Mouse (Mus musculus): ENCODE data around the gene Fam168b.
A peak's percentile ranks its signal among the peaks of the same experiment; 100 is the strongest.

Fam168b gene

DNA sequence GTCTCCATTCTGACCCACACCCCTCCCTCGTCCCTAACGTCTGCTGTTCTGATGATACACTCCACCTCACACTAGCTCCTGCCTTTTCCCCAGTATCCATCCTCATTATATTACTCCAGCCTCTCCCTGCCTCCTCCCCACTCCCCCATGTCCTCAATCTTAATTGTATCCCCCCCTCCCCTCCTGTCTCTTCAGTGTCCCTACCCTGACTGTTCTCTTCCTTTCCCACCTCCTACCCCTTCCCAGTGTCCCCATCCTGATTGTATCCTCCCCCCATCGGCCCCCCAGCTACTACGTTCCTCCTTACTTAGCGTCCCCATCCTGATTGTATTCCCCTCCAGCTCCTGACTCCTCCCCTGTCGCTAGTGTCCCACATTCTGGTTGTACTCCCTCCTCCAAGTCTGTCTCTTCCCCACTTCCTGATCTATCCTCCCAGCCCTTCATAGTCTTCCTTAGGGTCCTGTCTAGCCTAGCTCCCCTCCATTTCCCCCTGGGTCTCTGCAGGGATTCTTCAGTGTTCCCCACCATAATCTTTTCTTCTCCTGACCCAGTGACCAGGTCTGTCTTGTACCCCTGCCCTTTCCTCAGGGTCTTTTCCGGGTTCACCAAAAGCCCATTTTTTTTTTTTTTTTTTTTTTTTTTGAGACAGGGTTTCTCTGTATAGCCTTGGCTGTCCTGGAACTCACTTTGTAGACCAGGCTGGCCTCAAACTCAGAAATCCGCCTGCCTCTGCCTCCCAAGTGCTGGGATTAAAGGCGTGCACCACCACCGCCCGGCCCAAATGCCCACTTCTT is 7.7 kb upstream of the Fam168b start:
- peak; percentile 22 to 27 for DNase-seq

DNA sequence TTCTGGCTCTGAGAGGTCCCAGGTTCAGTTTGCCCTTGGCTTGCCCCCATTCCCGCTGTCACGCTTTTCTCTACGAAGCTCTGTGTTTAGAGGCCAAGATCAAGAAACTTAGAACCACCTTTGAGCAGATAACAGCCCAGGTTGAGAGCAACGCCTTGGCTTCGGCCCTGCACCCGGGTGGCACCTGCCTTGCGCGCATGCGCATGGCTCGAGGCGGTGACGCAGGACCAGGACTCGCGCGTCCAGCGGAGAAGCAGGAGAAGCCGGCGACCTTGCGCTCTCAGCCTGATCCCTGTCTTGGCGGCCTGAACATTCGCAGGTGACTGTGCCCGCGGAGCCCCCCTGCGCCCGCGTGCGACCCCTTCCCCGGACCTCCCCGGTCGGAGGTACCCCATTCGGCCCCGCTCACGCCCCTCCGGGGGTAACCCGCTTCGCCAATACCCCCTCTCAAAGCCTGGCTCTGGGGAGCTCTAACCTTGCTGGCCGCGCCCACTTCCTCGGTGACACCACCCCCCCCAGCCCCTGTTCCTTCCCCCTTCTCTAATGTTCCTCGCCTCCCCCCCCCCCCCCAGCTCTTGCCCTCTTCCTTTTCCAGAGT is 7.0 kb upstream of the Fam168b start, which contains the start of gene Plekhb2:
Gene Plekhb2, plus strand, starts transcription at position 232 of the 598 bp plus-strand sequence.
- DNase-seq: peak; percentile 94 to 96

GRCm38 (mm10) chr1:34847070-34847469 is 4.2 kb upstream of the Fam168b start:
- DNase-seq: no peak

DNA sequence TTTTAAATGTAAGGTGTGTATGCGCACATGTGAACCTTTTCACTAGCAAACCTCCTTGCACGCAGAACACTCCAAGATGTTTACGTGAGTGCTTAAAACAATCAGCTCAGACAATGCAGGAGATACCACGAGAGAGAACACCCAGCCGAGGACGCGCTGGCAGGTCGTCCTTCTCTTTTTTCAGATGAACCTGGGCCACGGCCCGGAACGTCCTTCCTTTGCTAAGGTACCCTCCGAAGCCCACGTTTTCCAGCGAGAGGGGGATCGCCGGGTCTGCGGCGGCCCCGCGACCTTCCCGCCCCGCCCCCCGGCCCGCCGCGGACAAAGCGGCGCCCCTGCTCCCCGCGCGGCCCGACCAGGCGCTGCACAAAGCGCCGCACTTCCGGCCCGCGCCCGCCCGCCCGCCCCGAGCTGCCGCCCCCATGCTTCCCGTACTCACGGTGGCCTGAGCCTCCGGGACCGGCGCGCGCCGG is 440 bp downstream of the Fam168b start:
- DNase-seq: peak; percentile 67 to 74

DNA sequence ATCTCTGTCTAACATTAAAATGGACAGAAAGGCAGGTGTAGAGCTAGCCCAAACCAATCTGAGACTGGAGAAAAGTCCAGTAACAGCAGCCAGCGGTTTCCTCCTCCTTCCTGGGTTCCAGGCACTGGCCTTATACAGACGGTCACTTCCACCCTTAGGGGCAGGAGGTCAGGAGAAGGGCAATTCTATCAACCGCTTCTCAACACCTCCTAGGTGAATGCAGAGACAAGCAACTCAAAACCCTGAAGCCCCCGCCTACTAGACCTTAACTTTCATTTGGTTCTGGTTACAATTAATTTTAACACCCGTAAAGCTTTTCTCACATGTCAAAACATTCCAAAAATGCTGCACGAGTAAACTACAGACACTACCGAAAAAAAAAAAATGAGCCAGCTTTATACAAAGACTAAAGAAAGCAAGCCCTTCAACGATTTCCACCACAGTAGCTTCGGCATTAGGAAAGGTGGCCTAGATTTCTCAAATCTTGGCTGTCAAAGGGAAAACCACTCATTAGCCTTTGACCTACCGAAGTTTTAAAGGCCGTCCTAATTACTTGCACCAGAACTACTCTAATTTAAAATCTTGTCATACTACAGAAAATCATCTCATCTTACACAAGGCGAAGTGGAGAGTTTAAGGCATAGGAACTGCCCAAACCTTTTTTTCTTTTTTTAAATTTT is 1.0 kb downstream of the Fam168b start:
- no peak for DNase-seq

DNA sequence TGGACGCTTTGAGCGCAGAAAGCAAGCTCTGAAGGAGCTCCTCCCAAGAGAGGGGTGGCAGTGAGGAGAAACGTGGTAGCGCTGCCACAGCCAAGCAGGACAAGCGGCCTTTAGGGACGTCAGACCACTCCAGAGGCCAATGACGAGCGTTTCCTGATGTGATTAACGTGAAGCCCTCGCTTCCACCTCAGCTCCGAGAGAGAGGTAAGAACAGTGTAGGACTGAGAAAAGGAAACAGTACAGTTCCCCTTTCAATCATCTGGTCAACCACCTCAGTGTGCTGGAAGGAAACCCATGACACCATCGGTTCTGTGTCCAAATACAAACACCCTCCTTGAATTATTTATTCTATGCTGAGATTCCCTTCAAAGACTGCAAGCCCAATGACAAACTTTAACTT is 3.6 kb downstream of the Fam168b start:
- DNase-seq: no peak

- no peak for DNase-seq
These were observed 4.7 kb downstream of the Fam168b start for GRCm38 (mm10) chr1:34837951-34838689.

DNA sequence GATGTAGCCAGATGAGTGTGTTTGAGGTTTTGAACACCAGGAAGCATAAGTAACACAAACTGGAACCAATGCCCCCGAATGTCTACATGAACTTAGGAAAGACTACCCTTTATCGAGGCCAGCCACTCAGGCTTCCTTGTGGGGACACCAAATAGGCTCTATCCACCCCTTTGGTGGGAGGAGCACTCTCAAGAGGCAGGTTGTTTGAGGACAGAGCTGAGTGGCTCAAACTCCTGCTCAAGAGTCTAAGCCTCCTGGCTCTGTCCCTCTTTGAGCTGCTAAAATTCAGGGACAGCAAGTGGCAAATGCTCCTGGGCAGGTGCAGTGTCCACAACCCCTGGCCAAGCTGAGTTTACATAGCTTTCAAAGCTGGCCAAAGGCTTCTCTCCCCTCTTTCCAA is 8.0 kb downstream of the Fam168b start:
- DNase-seq: no peak

DNA sequence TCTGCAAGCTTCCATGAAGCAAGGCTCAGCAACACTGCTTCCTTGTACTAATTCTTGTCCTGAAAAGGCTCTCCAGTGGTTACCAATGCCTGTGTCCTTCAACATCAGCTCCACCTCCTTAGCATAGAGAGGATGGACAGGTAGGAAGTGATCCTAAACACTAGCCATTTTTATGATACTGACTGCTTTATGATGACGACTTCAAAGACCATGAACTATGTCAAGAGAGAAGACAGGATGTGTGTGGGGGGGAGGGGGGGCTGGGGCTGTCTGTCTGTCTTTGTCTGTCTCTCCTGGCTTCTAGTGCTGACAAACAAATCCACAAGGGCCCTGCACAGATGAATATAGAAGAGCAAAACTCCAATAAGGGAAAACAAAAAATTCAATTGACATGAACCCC is 11.5 kb downstream of the Fam168b start:
- DNase-seq: no peak

GRCm38 (mm10) chr1:34830934-34831333 is 11.9 kb downstream of the Fam168b start:
- no peak for DNase-seq

DNA sequence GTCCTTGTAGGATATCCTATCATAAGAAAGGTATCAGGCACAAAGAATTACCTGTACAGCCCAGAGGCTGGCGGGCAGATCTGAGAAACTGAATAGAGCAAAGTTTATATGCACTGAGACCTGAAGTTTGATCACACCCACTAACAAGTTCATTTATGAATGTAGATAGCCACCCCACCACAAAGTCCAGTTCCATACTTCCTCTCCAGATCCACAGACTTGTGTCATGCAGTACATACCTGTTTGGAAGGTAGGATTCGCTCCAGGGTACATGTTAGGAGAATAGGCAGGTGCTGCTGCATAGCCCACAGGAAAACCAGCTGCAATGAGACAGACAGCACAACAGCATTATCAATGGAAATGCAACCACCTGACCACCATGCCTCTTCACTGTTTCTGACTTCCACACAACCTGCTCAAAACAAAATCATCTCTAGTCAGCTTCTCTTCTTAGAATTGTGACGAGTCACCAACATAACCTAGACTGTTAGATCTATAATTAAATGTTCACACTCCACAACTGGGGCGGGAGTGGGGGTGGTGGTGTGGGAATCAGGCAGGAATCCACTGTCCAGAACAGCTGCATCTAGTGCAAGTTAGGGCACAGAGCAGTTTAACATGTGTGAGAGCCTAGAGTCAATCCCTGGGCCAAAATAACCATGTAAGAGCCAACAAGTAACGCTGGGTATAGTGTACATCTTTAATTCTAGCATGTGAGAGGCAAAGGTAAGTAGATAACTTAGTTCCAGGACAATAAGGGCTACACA is 14.2 kb downstream of the Fam168b start:
- DNase-seq: no peak

DNA sequence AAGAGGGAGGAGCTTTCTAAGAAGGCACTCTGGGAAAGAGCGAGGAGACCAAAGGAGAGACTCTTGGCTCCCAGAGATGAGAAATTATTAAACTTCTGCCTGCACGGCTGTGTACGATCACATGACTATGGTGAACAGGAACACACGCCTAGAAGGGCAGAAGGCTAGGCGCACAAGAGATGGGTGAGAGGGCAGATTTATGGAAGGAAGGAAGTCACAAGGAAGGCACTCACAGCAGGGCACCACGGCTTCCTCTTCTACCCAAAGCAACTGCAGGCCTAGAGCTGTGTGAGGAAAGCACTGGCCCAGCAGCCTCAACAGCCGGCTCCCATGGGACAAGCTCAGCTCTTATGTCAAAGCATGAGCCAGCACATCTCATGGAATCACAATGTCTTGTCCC is 15.0 kb downstream of the Fam168b start:
- DNase-seq: no peak

- no peak for DNase-seq
These were observed 17.0 kb downstream of the Fam168b start for GRCm38 (mm10) chr1:34825909-34826308.

- no peak for DNase-seq
These were observed 18.7 kb downstream of the Fam168b start for GRCm38 (mm10) chr1:34824208-34824607.

GRCm38 (mm10) chr1:34823353-34823752 is 19.5 kb downstream of the Fam168b start:
- DNase-seq: no peak

DNA sequence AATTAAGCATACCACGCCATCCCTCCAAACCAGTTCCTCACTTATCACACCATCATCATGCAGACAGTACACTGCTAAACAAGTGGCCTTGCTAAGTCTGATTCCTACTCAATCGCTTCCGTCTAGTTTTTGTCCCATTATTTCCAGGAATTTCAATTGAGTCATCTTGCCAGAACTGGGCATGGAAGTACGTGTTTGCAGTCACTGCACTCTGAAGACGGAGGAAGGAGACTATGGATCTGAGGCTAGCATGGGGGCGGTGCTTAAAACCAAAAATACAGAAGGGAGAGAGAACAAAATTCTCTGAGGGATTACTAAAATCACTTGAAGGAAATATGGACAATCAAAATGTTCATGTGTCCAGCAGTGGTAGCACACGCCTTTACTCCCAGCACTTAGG is 20.1 kb downstream of the Fam168b start:
- no peak for DNase-seq

DNA sequence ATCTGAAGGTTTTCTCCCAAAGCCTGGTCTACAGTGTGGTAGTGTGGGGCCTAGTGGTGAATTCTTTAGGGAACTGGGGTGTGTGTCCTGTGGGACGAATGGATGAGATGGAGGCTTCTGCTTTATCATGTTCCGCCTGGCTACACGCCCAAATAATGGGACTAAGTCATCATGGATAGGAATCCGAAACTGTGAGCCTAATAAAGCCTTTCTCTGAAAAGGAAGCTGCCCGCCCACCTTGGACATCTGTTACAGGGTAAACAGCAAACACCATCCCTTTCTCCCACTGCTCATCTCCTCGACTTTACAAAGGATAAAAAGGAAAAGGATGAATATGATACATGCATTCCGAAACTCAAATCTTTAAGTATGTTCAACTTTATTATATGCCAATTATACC is 20.9 kb downstream of the Fam168b start:
- no peak for DNase-seq

DNA sequence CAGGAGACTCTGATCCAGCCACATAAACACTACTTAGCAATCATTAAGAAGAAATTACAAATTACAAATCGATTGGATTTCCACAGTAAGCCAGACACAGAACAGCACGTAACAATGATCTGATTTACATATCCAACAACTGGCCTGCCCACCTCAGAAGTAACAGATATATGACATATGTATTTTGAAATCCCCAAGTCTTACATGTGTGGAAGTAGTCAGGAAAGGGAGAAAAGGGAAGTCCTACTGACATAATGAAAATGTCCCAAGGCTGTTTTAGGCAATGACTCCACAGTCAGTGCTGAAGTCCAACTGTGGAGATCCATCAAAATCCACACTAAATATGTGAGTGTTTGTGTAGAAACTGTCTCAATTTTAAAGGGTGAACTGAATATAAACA is 21.5 kb downstream of the Fam168b start:
- DNase-seq: no peak

DNA sequence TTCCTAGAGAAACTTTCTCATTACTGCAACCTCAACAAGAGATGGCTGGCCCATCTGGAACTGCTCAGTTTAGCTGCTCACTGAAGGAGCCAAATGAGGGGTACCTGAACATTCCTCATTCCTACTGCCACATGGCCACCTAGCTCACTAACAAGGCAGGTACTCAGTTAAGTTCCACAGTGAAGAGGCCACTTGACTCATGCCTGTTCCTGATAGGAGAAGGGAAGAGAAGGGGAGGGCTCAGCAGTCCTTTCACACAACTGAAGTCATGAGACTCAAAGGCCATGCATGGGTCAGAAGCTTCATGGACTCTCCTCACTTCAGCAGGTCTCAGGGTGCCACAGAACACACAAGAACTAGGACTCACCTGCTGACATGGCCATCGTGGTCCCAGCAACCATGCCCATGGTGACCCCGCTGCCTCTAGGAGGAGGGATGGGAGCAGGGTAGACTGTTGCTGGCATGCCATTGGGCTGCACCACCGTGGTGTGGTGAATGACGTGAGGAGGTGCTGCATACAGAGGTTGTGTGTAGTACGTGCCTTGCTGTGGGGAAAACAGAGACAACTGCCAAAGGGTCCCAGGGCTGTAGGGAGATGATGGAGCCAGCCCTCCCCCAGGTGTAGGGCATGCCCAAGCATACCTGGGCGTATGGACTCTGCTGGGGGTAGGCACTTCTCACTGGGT is 23.5 kb downstream of the Fam168b start:
- no peak for DNase-seq

GRCm38 (mm10) chr1:34815843-34816242 is 27.0 kb downstream of the Fam168b start:
- DNase-seq: no peak

DNA sequence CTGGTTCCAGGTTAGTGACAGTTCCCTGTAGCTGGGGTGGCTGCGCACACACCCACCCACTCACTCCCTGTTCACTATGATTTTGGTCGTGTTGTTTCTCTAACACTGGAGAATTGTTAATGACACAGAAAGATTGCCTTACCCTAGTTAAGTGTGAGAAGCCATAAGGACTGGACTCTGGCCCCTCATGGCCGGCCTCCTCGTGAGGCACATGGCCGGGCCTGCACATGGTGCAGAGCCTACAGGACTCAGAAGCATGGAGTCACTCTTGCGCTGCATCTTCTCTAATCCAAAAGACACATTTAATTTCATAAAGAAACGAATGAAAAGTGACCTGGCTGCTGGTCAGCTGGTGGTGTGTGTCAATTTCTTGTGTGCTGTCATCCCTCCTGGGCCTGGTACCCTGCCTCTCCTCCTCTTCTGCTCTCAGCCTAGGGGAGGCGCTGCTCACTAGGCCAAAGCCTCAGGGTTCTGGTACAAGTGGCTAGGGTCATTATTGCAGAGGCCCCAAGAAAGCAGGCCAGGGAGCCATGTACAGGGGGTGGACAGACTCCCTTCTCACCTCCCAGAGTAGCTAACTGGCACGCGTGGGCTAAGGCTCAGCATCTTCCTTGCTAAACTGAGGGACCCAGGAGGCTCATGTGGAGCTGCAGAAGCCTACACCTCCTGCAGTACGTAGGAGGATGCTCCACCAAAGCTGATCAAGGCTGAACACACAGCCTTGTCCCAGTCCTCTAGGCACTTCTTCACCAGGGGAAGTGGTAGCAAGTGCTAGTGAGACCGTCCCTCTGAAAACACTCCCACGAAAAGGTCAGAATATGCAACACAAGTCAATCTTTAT is 30.2 kb downstream of the Fam168b start:
- DNase-seq: no peak
